ENCODE assay signal across 9 mouse cellular contexts in the genomic region with DNA sequence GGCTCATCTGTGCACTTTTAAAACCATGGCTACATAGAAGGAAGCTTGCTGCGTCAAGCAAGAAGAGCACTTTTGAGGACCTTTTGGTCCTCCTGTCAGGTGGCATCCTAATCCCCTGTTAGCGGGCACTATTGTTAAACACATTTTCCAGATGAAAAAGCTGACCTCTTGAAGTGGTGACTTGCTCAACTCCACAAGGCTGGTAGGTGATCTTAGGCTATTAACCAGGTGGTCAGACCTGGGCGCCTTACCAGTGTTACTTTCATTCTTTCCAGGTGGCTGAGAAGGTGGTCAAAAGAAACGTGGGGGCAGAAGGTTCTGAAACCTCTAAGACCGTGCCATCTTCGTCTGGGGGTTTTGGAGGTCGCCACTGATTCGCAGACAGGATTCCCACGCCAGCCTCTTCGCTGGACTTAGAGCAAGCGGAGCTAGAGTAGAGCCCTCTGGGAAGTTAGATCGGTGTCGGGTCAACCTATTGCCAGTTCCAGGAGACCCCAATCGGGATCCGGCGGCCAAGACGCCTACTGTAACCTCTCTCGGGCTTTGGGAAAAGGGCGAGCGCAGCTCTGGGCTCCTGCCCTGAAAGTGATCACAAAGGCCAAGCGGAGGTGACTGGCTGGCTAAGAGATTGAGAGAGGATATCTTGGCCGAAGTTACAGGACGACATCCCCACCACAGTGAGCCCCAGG. TPM values are rescaled to one million over a fixed set of nuclear protein-coding genes. Genes with fewer than 3 reads are reported as not detected.
A peak's percentile ranks its signal among the peaks of the same experiment; 100 is the strongest.
DNase-seq lines count a peak whose midpoint lies in the region; ATAC-seq and TF ChIP-seq lines count a peak whose summit lies in the region.
"Had no signal": no experiment of that assay in that cellular context is flagged by ENCODE, and none has a peak within 500 bp of the region (broad histone marks: within the 10 kb centered on the region; RNA-seq: fewer than 3 reads in every experiment).

No protein-coding gene starts in this region.

- 4% methylated on average over 23 of the region's 23 CpGs for WGBS in heart, embryonic 14.5 days
- 4% methylated on average over 23 of the region's 23 CpGs for WGBS in forebrain, embryonic 14.5 days
- WGBS in liver, postnatal 0 days (ENCODE audit: insufficient replicate concordance) = 7% methylated on average over 23 of the region's 23 CpGs

- H3K4me2 ChIP-seq in heart, embryonic 14.5 days (ENCODE audit: low read length) = peak overlapping the region; percentile 96
- H3K4me2 ChIP-seq in CH12.LX (ENCODE audit: insufficient read depth, low read depth, poor library complexity, severe bottlenecking) = peak overlapping the region; percentile 96
- H3K4me2 ChIP-seq in forebrain, embryonic 14.5 days (ENCODE audit: low read length) = peak overlapping the region; percentile 98
- peak overlapping the region; percentile 98 for H3K4me2 ChIP-seq in liver, postnatal 0 days (ENCODE audit: low read depth, low read length)

- ATAC-seq in heart, embryonic 14.5 days (ENCODE audit: insufficient number of reproducible peaks, insufficient read depth, low FRiP score, low read depth) = no peak
- no peak for ATAC-seq in forebrain, embryonic 14.5 days
- ATAC-seq in liver, postnatal 0 days = peak; percentile 16; the same call in 1 of the 2 replicates

- peak overlapping the region; percentile 92 for H3K9ac ChIP-seq in heart, embryonic 14.5 days (ENCODE audit: low read length)
- peak overlapping the region; percentile 61 for H3K9ac ChIP-seq in CH12.LX (ENCODE audit: insufficient read depth, low read depth)
- H3K9ac ChIP-seq in forebrain, embryonic 14.5 days (ENCODE audit: low read length) = peak overlapping the region; percentile 74
- peak overlapping the region; percentile 72 for H3K9ac ChIP-seq in liver, postnatal 0 days (replicated peaks)

- no peak for TF ChIP-seq EP300 in CH12.LX (IDR thresholded peaks at IDR 0.05; ENCODE audit: low read length)
- no peak for TF ChIP-seq EP300 in liver, postnatal 0 days (IDR thresholded peaks at IDR 0.05; ENCODE audit: low read depth)

- DNase-seq in heart, postnatal 4 days = no peak
- DNase-seq in CH12.LX (ENCODE audit: extremely low read depth) = no peak
- DNase-seq in forebrain, embryonic 14.5 days (ENCODE audit: low spot score) = no peak
- no peak for DNase-seq in liver, postnatal 0 days
- no peak for DNase-seq in cerebellum, adult 8-10 months
- no peak for DNase-seq in natural killer cell, adult 2 months (ENCODE audit: low spot score in 2 of 2)
- DNase-seq in gastrocnemius, postnatal 10 days = no peak

- no peaks in the 10 kb centered on the region for H3K9me3 ChIP-seq in heart, embryonic 14.5 days (ENCODE audit: control insufficient read depth, low read length)
- H3K9me3 ChIP-seq in CH12.LX (replicated peaks; ENCODE audit: low read length) = no peaks in the 10 kb centered on the region
- no peaks in the 10 kb centered on the region for H3K9me3 ChIP-seq in forebrain, embryonic 14.5 days (replicated peaks; ENCODE audit: control insufficient read depth, low read length)
- no peaks in the 10 kb centered on the region for H3K9me3 ChIP-seq in liver, postnatal 0 days (ENCODE audit: low read length)

- H3K27ac ChIP-seq in heart, embryonic 14.5 days (replicated peaks in 1 of 2; ENCODE audit: control insufficient read depth in 1 of 2, insufficient read depth in 1 of 2, low read depth in 2 of 2, low read length in 2 of 2) = peak overlapping the region; percentile 69 to 84
- H3K27ac ChIP-seq in CH12.LX (ENCODE audit: insufficient read depth, low read depth) = no peak overlapping the region
- peak overlapping the region; percentile 41; the same call in 1 of the 2 replicates for H3K27ac ChIP-seq in forebrain, embryonic 14.5 days (ENCODE audit: low read depth, low read length)
- H3K27ac ChIP-seq in liver, postnatal 0 days (ENCODE audit: low read depth) = peak overlapping the region; percentile 85

- no peak for TF ChIP-seq RAD21 in CH12.LX (IDR thresholded peaks at IDR 0.05; ENCODE audit: low read depth, low read length)

- TF ChIP-seq CTCF in CH12.LX (conservative IDR thresholded peaks at IDR 0.05 in 1 of 2, IDR thresholded peaks at IDR 0.05 in 1 of 2; ENCODE audit: low read depth in 2 of 2, low read length in 2 of 2) = no peak
- TF ChIP-seq CTCF in liver, postnatal 0 days (IDR thresholded peaks at IDR 0.05; ENCODE audit: low read depth) = no peak

- no peak for TF ChIP-seq POLR2A in CH12.LX (IDR thresholded peaks at IDR 0.05; ENCODE audit: low read depth, low read length)

- H3K36me3 ChIP-seq in heart, embryonic 14.5 days (ENCODE audit: control insufficient read depth, insufficient read depth, low read length) = peaks cover 20% of the 10 kb centered on the region
- H3K36me3 ChIP-seq in CH12.LX (replicated peaks in 1 of 2; ENCODE audit: control insufficient read depth in 1 of 2, insufficient read depth in 1 of 2, low read length in 1 of 2) = peaks cover 8 to 29% of the 10 kb centered on the region in 2 experiments
- peaks cover 18% of the 10 kb centered on the region; the same call in 1 of the 2 replicates for H3K36me3 ChIP-seq in forebrain, embryonic 14.5 days (ENCODE audit: control insufficient read depth, insufficient read depth, low read length)
- peaks cover 8% of the 10 kb centered on the region for H3K36me3 ChIP-seq in liver, postnatal 0 days (replicated peaks; ENCODE audit: insufficient read depth, low read length)

- H3K27me3 ChIP-seq in heart, embryonic 14.5 days (ENCODE audit: control insufficient read depth, insufficient read depth, low read length) = no peaks in the 10 kb centered on the region
- no peaks in the 10 kb centered on the region for H3K27me3 ChIP-seq in CH12.LX (replicated peaks)
- H3K27me3 ChIP-seq in forebrain, embryonic 14.5 days (replicated peaks; ENCODE audit: control insufficient read depth, insufficient read depth, low read length) = no peaks in the 10 kb centered on the region
- no peaks in the 10 kb centered on the region for H3K27me3 ChIP-seq in liver, postnatal 0 days (ENCODE audit: insufficient read depth, low read length)

- no peaks in the 10 kb centered on the region for H3K79me2 ChIP-seq in CH12.LX (replicated peaks; ENCODE audit: control insufficient read depth, extremely low read depth, insufficient read depth, poor library complexity, severe bottlenecking)

- peak overlapping the region; percentile 65 to 70 for H3K4me3 ChIP-seq in heart, embryonic 14.5 days (ENCODE audit: control insufficient read depth in 1 of 2, insufficient read depth in 1 of 2, low read depth in 1 of 2, low read length in 2 of 2)
- H3K4me3 ChIP-seq in CH12.LX (replicated peaks in 1 of 3; ENCODE audit: low read depth in 2 of 3, low read length in 2 of 3, poor library complexity in 1 of 3) = peak overlapping the region; percentile 57 to 64 (median 61)
- peak overlapping the region; percentile 51 for H3K4me3 ChIP-seq in forebrain, embryonic 14.5 days (ENCODE audit: low read depth, low read length)
- peak overlapping the region; percentile 65 for H3K4me3 ChIP-seq in liver, postnatal 0 days (ENCODE audit: low read depth, low read length)

- in situ Hi-C loops in CH12.LX (cut with MboI; ENCODE audit: low pct_ligation_motif_present, low pct_unique_long_range_greater_than_20kb, low sequenced_read_pairs) = no loop called here

- H3K4me1 ChIP-seq in heart, embryonic 14.5 days (ENCODE audit: control insufficient read depth in 2 of 2, insufficient read depth in 2 of 2, low read length in 2 of 2) = peaks cover 25 to 41% of the 10 kb centered on the region in 2 experiments
- peaks cover 8 to 30% of the 10 kb centered on the region in 2 experiments for H3K4me1 ChIP-seq in CH12.LX (ENCODE audit: control insufficient read depth in 1 of 2, insufficient read depth in 2 of 2)
- no peaks in the 10 kb centered on the region for H3K4me1 ChIP-seq in forebrain, embryonic 14.5 days (ENCODE audit: control insufficient read depth, insufficient read depth, low read length)
- peaks cover 25% of the 10 kb centered on the region for H3K4me1 ChIP-seq in liver, postnatal 0 days (ENCODE audit: insufficient read depth)

- dilution Hi-C loops in CH12.LX (cut with MboI; ENCODE audit: extremely low pct_ligation_motif_present, extremely low pct_unique_long_range_greater_than_20kb, low sequenced_read_pairs) = no loop called here

RNA-seq across cellular contexts. Expression of a gene that starts 0.7 kb away (rescaled TPM):
- 36.0 and 38.2 TPM in 2 replicates for polyA plus RNA-seq in heart, embryonic 14.5 days (2014; fragmentation: Nextera tagmentation; extraction: Ambion mirVana)
- 10 to 100 TPM; 17.9 to 19.5 TPM for total RNA-seq in heart, postnatal 4 days (2021)
- 7.7 and 9.3 TPM in 2 replicates for total RNA-seq in CH12.LX (2012; rRNA removed)
- total RNA-seq in CH12.LX (2014; rRNA removed) = 8.1 and 9.0 TPM in 2 replicates
- 5.9 and 6.5 TPM in 2 replicates for polyA plus RNA-seq in CH12.LX (2012; ENCODE audit: insufficient read length, low read depth)
- polyA plus RNA-seq in forebrain, embryonic 14.5 days (2014; fragmentation: Nextera tagmentation; extraction: Ambion mirVana) = 9.5 and 13.0 TPM in 2 replicates
- 50.0 and 58.5 TPM in 2 replicates for polyA plus RNA-seq in liver, postnatal 0 days (2015; fragmentation: Nextera tagmentation; extraction: Ambion mirVana)
- 10 to 100 TPM in 1 of 2 experiments, 1 to 10 TPM in 1; 8.3 to 10.3 TPM for total RNA-seq in gastrocnemius, postnatal 10 days (2021)

RNA-seq across cellular contexts. Expression of a gene that starts 19.0 kb away (rescaled TPM):
- polyA plus RNA-seq in heart, embryonic 14.5 days (2014; fragmentation: Nextera tagmentation; extraction: Ambion mirVana) = 17.8 and 25.0 TPM in 2 replicates
- 10 to 100 TPM; 37.3 to 40.7 TPM for total RNA-seq in heart, postnatal 4 days (2021)
- total RNA-seq in CH12.LX (2012; rRNA removed) (not detected in 2 replicates), CH12.LX (2014; rRNA removed) (not detected in 2 replicates)
- 0.07 TPM in 1 of 2 replicates, not detected in the other for polyA plus RNA-seq in CH12.LX (2012; ENCODE audit: insufficient read length, low read depth)
- polyA plus RNA-seq in forebrain, embryonic 14.5 days (2014; fragmentation: Nextera tagmentation; extraction: Ambion mirVana) = 2.2 and 3.1 TPM in 2 replicates
- polyA plus RNA-seq in liver, postnatal 0 days (2015; fragmentation: Nextera tagmentation; extraction: Ambion mirVana) = 4.7 and 6.6 TPM in 2 replicates
- 10 to 100 TPM; 16.9 to 23.5 TPM for total RNA-seq in gastrocnemius, postnatal 10 days (2021)

RNA-seq across cellular contexts. Expression of a gene that starts 35.6 kb away (rescaled TPM):
- polyA plus RNA-seq in heart, embryonic 14.5 days (2014; fragmentation: Nextera tagmentation; extraction: Ambion mirVana) = 14.7 and 15.7 TPM in 2 replicates
- 10 to 100 TPM; 28.4 to 32.4 TPM for total RNA-seq in heart, postnatal 4 days (2021)
- total RNA-seq in CH12.LX (2012; rRNA removed) = 14.6 and 16.2 TPM in 2 replicates
- 11.3 and 11.4 TPM in 2 replicates for total RNA-seq in CH12.LX (2014; rRNA removed)
- 18.3 and 19.2 TPM in 2 replicates for polyA plus RNA-seq in CH12.LX (2012; ENCODE audit: insufficient read length, low read depth)
- polyA plus RNA-seq in forebrain, embryonic 14.5 days (2014; fragmentation: Nextera tagmentation; extraction: Ambion mirVana) = 19.5 and 28.0 TPM in 2 replicates
- polyA plus RNA-seq in liver, postnatal 0 days (2015; fragmentation: Nextera tagmentation; extraction: Ambion mirVana) = 8.0 and 8.5 TPM in 2 replicates
- 10 to 100 TPM; 12.5 to 17.4 TPM for total RNA-seq in gastrocnemius, postnatal 10 days (2021)

RNA-seq across cellular contexts. Expression of a gene that starts 37.9 kb away (rescaled TPM):
- polyA plus RNA-seq in heart, embryonic 14.5 days (2014; fragmentation: Nextera tagmentation; extraction: Ambion mirVana) = 19.2 and 20.2 TPM in 2 replicates
- total RNA-seq in heart, postnatal 4 days (2021) = 10 to 100 TPM; 16.7 to 19.5 TPM
- 10.0 and 10.9 TPM in 2 replicates for total RNA-seq in CH12.LX (2012; rRNA removed)
- 5.8 and 7.0 TPM in 2 replicates for total RNA-seq in CH12.LX (2014; rRNA removed)
- polyA plus RNA-seq in CH12.LX (2012; ENCODE audit: insufficient read length, low read depth) = 21.4 and 23.9 TPM in 2 replicates
- 13.2 and 19.5 TPM in 2 replicates for polyA plus RNA-seq in forebrain, embryonic 14.5 days (2014; fragmentation: Nextera tagmentation; extraction: Ambion mirVana)
- 16.1 and 18.3 TPM in 2 replicates for polyA plus RNA-seq in liver, postnatal 0 days (2015; fragmentation: Nextera tagmentation; extraction: Ambion mirVana)
- total RNA-seq in gastrocnemius, postnatal 10 days (2021) = 10 to 100 TPM; 13.3 to 14.7 TPM

RNA-seq across cellular contexts. Expression of a gene that starts 42.0 kb away (rescaled TPM):
- polyA plus RNA-seq in heart, embryonic 14.5 days (2014; fragmentation: Nextera tagmentation; extraction: Ambion mirVana) = 14.0 and 15.6 TPM in 2 replicates
- total RNA-seq in heart, postnatal 4 days (2021) = 10 to 100 TPM in 1 of 2 experiments, 1 to 10 TPM in 1; 8.8 to 10.6 TPM
- total RNA-seq in CH12.LX (2012; rRNA removed) = 0.04 TPM in 1 of 2 replicates, not detected in the other
- total RNA-seq in CH12.LX (2014; rRNA removed) = not detected in 2 replicates
- 0.24 and 0.27 TPM in 2 replicates for polyA plus RNA-seq in CH12.LX (2012; ENCODE audit: insufficient read length, low read depth)
- polyA plus RNA-seq in forebrain, embryonic 14.5 days (2014; fragmentation: Nextera tagmentation; extraction: Ambion mirVana) = 166 TPM in 2 replicates
- polyA plus RNA-seq in liver, postnatal 0 days (2015; fragmentation: Nextera tagmentation; extraction: Ambion mirVana) = 0.54 and 0.63 TPM in 2 replicates
- total RNA-seq in gastrocnemius, postnatal 10 days (2021) = 1 to 10 TPM; 1.8 to 2.6 TPM
- total RNA-seq: neutrophil, adult 5-6 weeks had no signal
